Mouse (Mus musculus) bone marrow, adult 2 months (tissue): ENCODE results near the gene Tpi1. TPM values are rescaled to one million over a fixed set of nuclear protein-coding genes. Genes with fewer than 3 reads are reported as not detected.
"Not testable (repeated sequence)": the region's sequence is repeated elsewhere in the genome, so short reads cannot be mapped to it uniquely, and the experiment has no call there.

ENCODE experiments used
- H3K27ac ChIP-seq: fragments of 200-500 bp; 2 replicates; pipeline ENCODE4 v1.5.1; 2012; ENCODE audit warnings: low read depth, mild to moderate bottlenecking, control low read depth, inconsistent platforms, low read length; ENCODE audit not compliant: control insufficient read depth, poor library complexity, insufficient read depth
- H3K4me1 ChIP-seq: fragments of 200-500 bp; 2 replicates; pipeline ENCODE4 v1.6.1; 2011; ENCODE audit warnings: low read length; ENCODE audit not compliant: control insufficient read depth, insufficient read depth
- H3K4me3 ChIP-seq: fragments of 200-500 bp; replicated peaks from 2 replicates; pipeline ENCODE3; 2011; ENCODE audit warnings: mild to moderate bottlenecking, low read depth, low read length, control low read depth; ENCODE audit not compliant: control insufficient read depth
- CTCF ChIP-seq: fragments of 200-500 bp; IDR thresholded peaks from 2 replicates; pipeline ENCODE4 v1.5.1; 2011; ENCODE audit warnings: low read length, control low read depth; ENCODE audit not compliant: control insufficient read depth, insufficient read depth
- POLR2A ChIP-seq: fragments of 200-500 bp; IDR thresholded peaks from 2 replicates; pipeline ENCODE4 v1.6.1; 2011; ENCODE audit warnings: low read depth, mild to moderate bottlenecking, control low read depth, low read length, borderline replicate concordance; ENCODE audit not compliant: control insufficient read depth
- WGBS: fragments of 180-500 bp; shearing (Covaris S2); methylation state at CpG from one replicate; pipeline ENCODE4 v1.1.7; 2018; 5-methylcytosine and 5-hydroxymethylcytosine counted together
- polyA plus RNA-seq: library from polyadenylated mRNA; stranded (reverse); fragments of >200 nt; gene quantifications from 2 replicates; pipeline ENCODE4 v1.2.4, GENCODE M21; 2011; ENCODE audit warnings: low replicate concordance; ENCODE audit not compliant: missing spikeins, insufficient read depth, insufficient read length

Gene Tpi1
- polyA plus RNA-seq, 1 experiment, result 152 TPM

DNA sequence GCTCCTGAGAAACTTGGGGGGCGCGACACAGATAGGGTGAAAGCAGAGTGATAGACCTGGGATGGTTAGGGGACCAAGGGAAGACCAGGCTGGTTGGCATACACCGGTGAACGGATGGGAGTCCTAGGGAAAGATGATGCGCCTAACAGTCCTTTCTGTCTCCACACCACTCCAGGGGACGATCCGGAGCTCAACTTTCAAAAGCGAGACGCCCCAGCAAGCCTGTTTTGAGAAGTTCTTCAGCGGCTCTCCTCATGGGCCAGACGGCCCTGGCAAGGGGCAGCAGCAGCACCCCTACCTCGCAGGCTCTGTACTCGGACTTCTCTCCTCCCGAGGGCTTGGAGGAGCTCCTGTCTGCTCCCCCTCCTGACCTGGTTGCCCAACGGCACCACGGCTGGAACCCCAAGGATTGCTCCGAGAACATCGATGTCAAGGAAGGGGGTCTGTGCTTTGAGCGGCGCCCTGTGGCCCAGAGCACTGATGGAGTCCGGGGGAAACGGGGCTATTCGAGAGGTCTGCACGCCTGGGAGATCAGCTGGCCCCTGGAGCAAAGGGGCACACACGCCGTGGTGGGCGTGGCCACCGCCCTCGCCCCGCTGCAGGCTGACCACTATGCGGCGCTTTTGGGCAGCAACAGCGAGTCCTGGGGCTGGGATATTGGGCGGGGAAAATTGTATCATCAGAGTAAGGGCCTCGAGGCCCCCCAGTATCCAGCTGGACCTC, 4.9 kb downstream of the Tpi1 start:
- 1% methylated on average over 35 of the region's 35 CpGs for WGBS
- Histone ChIP-seq H3K4me3 (peak overlapping the region; percentile 98), H3K4me1 (peaks cover 9% of the 10 kb centered on the region), H3K27ac (peak overlapping the region; percentile 91)
- TF ChIP-seq CTCF (peak; percentile 69), POLR2A (peak; percentile 46; the same call in 1 of the 2 replicates)

GRCm38 (mm10) chr6:124808358-124809012, 5.6 kb downstream of the Tpi1 start, which contains the start of gene Spsb2:
TSS of gene Spsb2 (plus strand) at chr6:124808661.
- WGBS, result 4% methylated on average over 29 of the region's 29 CpGs
- peak within 1 kb of the TSS; percentile 98 for H3K4me3 ChIP-seq
- peaks cover 9% of the 10 kb centered on the region for H3K4me1 ChIP-seq
- TF ChIP-seq CTCF (no peak), POLR2A (no peak; the same call in 1 of the 2 replicates)
- H3K27ac ChIP-seq, result peak within 1 kb of the TSS; percentile 91

- 72% methylated on average over 6 of the region's 6 CpGs for WGBS
- TF ChIP-seq CTCF (no peak), POLR2A (no peak)
- Histone ChIP-seq H3K27ac (peak overlapping the region; percentile 91; the same call in 1 of the 2 replicates), H3K4me1 (peaks cover 9% of the 10 kb centered on the region), H3K4me3 (peak overlapping the region; percentile 98)
Measured at GRCm38 (mm10) chr6:124807986-124808357, 6.1 kb downstream of the Tpi1 start.

DNA sequence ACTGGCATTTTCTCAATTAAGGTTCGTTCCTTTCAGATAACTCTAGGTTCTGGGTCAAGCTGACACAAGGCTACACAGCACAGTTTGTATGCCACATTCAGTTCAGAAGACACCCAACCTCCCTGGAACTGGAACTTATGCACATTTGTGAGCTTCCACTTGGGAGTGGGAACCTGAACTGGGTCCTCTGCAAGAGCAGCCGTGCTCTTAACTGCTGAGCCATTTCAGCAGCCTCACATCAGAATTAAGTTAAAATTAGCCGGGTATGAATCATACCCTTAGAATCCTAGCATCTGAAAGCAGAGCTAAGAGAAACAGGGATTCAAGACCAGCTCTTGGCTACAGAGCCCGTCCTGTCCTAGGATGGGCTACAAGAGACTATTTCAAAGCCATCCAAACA, 6.7 kb downstream of the Tpi1 start:
- Histone ChIP-seq H3K4me1 (peaks cover 9% of the 10 kb centered on the region), H3K27ac (no peak overlapping the region), H3K4me3 (no peak overlapping the region)
- WGBS, result 83% methylated on average over 4 of the region's 4 CpGs
- TF ChIP-seq POLR2A (no peak), CTCF (no peak)

DNA sequence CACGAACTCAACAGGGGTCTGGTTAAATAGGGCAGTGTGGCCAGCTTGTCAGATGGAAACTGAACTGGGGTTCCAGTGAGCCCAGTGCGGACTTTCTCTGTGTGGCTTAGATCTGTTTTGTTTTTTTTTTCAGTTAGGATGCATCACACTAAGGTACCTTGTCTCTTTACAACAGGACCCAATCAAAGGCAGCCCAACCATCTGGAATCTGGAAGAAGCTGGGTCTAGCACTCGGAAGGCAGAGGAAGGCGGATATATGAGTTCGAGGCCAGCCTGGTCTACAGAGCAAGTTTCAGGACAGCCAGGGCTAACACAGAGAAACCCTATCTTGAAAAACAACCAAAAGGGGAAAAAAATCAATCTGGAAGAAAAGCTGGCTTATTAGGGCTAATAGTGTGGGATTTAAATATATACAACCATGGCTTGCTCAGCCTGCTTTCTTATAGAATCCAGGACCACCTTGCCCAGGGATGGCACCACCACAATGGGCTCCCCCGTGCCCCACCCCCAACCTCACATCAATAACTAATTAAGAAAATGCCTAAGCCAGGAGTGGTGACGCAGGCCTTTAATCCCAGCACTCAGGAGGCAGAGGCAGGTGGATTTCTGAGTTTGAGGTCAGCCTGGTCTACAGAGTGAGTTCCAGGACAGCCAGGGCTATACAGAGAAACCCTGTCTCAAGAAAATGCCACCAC, 7.5 kb downstream of the Tpi1 start:
- no peak for TF ChIP-seq CTCF
- no peak for TF ChIP-seq POLR2A
- no peak overlapping the region for H3K4me3 ChIP-seq
- no peak overlapping the region for H3K27ac ChIP-seq
- peaks cover 9% of the 10 kb centered on the region for H3K4me1 ChIP-seq
- WGBS, result 78% methylated on average over 7 of the region's 7 CpGs

- Histone ChIP-seq H3K4me1 (peaks cover 9% of the 10 kb centered on the region), H3K4me3 (peak overlapping the region; percentile 70), H3K27ac (peak overlapping the region; percentile 52)
- TF ChIP-seq CTCF (peak; percentile 29; the same call in 1 of the 2 replicates), POLR2A (peak; percentile 42; the same call in 1 of the 2 replicates)
- 4% methylated on average over 34 of the region's 34 CpGs for WGBS
Measured at GRCm38 (mm10) chr6:124805341-124806321, 8.5 kb downstream of the Tpi1 start.

- Histone ChIP-seq H3K27ac (no peak overlapping the region), H3K4me1 (peaks cover 5% of the 10 kb centered on the region), H3K4me3 (no peak overlapping the region)
- 57% methylated on average over 3 of the region's 3 CpGs for WGBS
- TF ChIP-seq CTCF (no peak), POLR2A (no peak)
Measured at GRCm38 (mm10) chr6:124804341-124804740, 9.8 kb downstream of the Tpi1 start.

GRCm38 (mm10) chr6:124803691-124804090, 10.4 kb downstream of the Tpi1 start:
- not testable (repeated sequence) for H3K4me3 ChIP-seq, H3K27ac ChIP-seq, H3K4me1 ChIP-seq
- 95% methylated on average over 4 of the region's 4 CpGs for WGBS
